20 mouse cellular contexts compared by ENCODE assay signal in the genomic region with DNA sequence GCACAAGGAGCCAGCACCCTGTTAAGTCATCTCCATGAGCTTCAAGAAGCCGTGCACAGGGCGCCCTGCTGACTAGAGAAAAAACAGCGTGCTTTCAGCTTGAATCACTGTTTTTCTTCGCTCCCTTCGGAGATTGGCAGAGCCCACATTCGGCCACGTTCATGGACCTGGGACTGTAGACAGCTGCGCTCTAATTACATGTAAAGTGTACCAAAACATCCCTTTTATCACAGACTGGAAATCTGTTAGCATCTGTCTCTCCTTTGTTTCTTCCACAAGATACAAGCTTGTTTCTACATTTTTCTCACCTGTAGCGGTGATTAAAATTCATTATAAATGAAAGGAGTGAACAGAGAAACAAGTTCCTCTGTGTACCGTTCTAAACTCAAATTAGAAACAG.
A peak's percentile ranks its signal among the peaks of the same experiment; 100 is the strongest.
DNase-seq lines count a peak whose midpoint lies in the region; ATAC-seq and TF ChIP-seq lines count a peak whose summit lies in the region.
"Had no signal": no experiment of that assay in that cellular context is flagged by ENCODE, and none has a peak within 500 bp of the region (broad histone marks: within the 10 kb centered on the region; RNA-seq: fewer than 3 reads in every experiment).

No protein-coding gene starts in this region.

- H3K4me3 ChIP-seq in gastrocnemius, adult 2 months = peak overlapping the region; percentile 3; the same call in 1 of the 2 replicates
- no peak overlapping the region for H3K4me3 ChIP-seq in embryonic facial prominence, embryonic 13.5 days
- H3K4me3 ChIP-seq in hindbrain, embryonic 14.5 days (replicated peaks; ENCODE audit: low read length) = no peak overlapping the region
- no peak overlapping the region for H3K4me3 ChIP-seq in liver, postnatal 0 days (ENCODE audit: low read depth, low read length)
- H3K4me3 ChIP-seq: heart, adult 2 months; neural tube, embryonic 12.5 days had no signal

- no peaks in the 10 kb centered on the region for H3K36me3 ChIP-seq in embryonic facial prominence, embryonic 13.5 days
- H3K36me3 ChIP-seq in hindbrain, embryonic 14.5 days (replicated peaks; ENCODE audit: control insufficient read depth, insufficient read depth) = no peaks in the 10 kb centered on the region
- no peaks in the 10 kb centered on the region for H3K36me3 ChIP-seq in liver, postnatal 0 days (replicated peaks; ENCODE audit: insufficient read depth, low read length)
- H3K36me3 ChIP-seq: neural tube, embryonic 12.5 days had no signal

- intact Hi-C loops in gastrocnemius, adult 2 months (cut with DNase I) = no loop called here

- no peaks in the 10 kb centered on the region for H3K9me3 ChIP-seq in embryonic facial prominence, embryonic 13.5 days
- H3K9me3 ChIP-seq in hindbrain, embryonic 14.5 days (ENCODE audit: control insufficient read depth, low read length) = no peaks in the 10 kb centered on the region
- no peaks in the 10 kb centered on the region for H3K9me3 ChIP-seq in liver, postnatal 0 days (ENCODE audit: low read length)
- H3K9me3 ChIP-seq: neural tube, embryonic 12.5 days had no signal

- TF ChIP-seq EP300 in liver, postnatal 0 days (IDR thresholded peaks at IDR 0.05; ENCODE audit: low read depth) = no peak

- H3K27ac ChIP-seq in gastrocnemius, adult 2 months = peak overlapping the region; percentile 25
- peak overlapping the region; percentile 23; the same call in 1 of the 2 replicates for H3K27ac ChIP-seq in embryonic facial prominence, embryonic 13.5 days
- 0 out of 2 replicates have a peak overlapping the region, but pooled peaks have one; percentile 1 for H3K27ac ChIP-seq in hindbrain, embryonic 14.5 days
- no peak overlapping the region for H3K27ac ChIP-seq in liver, postnatal 0 days (ENCODE audit: low read depth)
- H3K27ac ChIP-seq: heart, adult 2 months; neural tube, embryonic 12.5 days; stomach, postnatal 0 days had no signal

- H3K27me3 ChIP-seq in embryonic facial prominence, embryonic 13.5 days = no peaks in the 10 kb centered on the region
- no peaks in the 10 kb centered on the region for H3K27me3 ChIP-seq in hindbrain, embryonic 14.5 days (ENCODE audit: control insufficient read depth, insufficient read depth, low read length)
- no peaks in the 10 kb centered on the region for H3K27me3 ChIP-seq in liver, postnatal 0 days (ENCODE audit: insufficient read depth, low read length)
- H3K27me3 ChIP-seq: neural tube, embryonic 12.5 days had no signal

- no peak for TF ChIP-seq CTCF in gastrocnemius, adult 2 months (IDR thresholded peaks at IDR 0.05)
- TF ChIP-seq CTCF in liver, postnatal 0 days (IDR thresholded peaks at IDR 0.05; ENCODE audit: low read depth) = no peak

- H3K4me1 ChIP-seq in embryonic facial prominence, embryonic 13.5 days = peaks cover 18% of the 10 kb centered on the region
- H3K4me1 ChIP-seq in hindbrain, embryonic 14.5 days (replicated peaks; ENCODE audit: control insufficient read depth, insufficient read depth, low read length) = no peaks in the 10 kb centered on the region; the same call in none of the 2 replicates
- no peaks in the 10 kb centered on the region for H3K4me1 ChIP-seq in liver, postnatal 0 days (ENCODE audit: insufficient read depth)

- no peak for ATAC-seq in embryonic facial prominence, embryonic 13.5 days (ENCODE audit: insufficient number of reproducible peaks, insufficient read depth, low FRiP score, low TSS enrichment, low read depth)
- ATAC-seq in hindbrain, embryonic 14.5 days (ENCODE audit: low FRiP score) = no peak
- no peak for ATAC-seq in liver, postnatal 0 days
- ATAC-seq: activated CD4-positive, CD25-positive, alpha-beta regulatory T cell, adult 4 months; Patski had no signal

- WGBS in embryonic facial prominence, embryonic 13.5 days = 53% methylated on average over 10 of the region's 10 CpGs
- WGBS in hindbrain, embryonic 14.5 days = 61% methylated on average over 10 of the region's 10 CpGs
- 79% methylated on average over 10 of the region's 10 CpGs for WGBS in liver, postnatal 0 days (ENCODE audit: insufficient replicate concordance)

- H3K9ac ChIP-seq in embryonic facial prominence, embryonic 13.5 days = no peak overlapping the region
- no peak overlapping the region for H3K9ac ChIP-seq in hindbrain, embryonic 14.5 days
- H3K9ac ChIP-seq in liver, postnatal 0 days (replicated peaks) = no peak overlapping the region
- H3K9ac ChIP-seq: neural tube, embryonic 12.5 days had no signal

- DNase-seq in gastrocnemius, adult 2 months = peak; percentile 51
- no peak for DNase-seq in gastrocnemius, adult 8-10 months (ENCODE audit: low spot score in 2 of 2)
- peak; percentile 44 for DNase-seq in 3T3-L1 (ENCODE audit: low read depth, low spot score)
- DNase-seq in hindbrain, embryonic 14.5 days (ENCODE audit: low spot score) = no peak
- no peak for DNase-seq in liver, postnatal 0 days
- DNase-seq in right cerebral cortex, postnatal 36 days (ENCODE audit: low spot score in 2 of 2) = no peak
- DNase-seq in lung, postnatal 10 days = no peak
- DNase-seq: B cell, adult 2 months; cerebellum, postnatal 10 days; gastrocnemius, postnatal 10 days; heart, adult 2 months; kidney, adult 8-10 months; kidney, postnatal 36 days; layer of hippocampus, adult 9-11 months; right cerebral cortex, postnatal 25 days had no signal

- H3K4me2 ChIP-seq in embryonic facial prominence, embryonic 13.5 days = no peak overlapping the region
- no peak overlapping the region for H3K4me2 ChIP-seq in hindbrain, embryonic 14.5 days (replicated peaks)
- no peak overlapping the region for H3K4me2 ChIP-seq in liver, postnatal 0 days (ENCODE audit: low read depth, low read length)
- H3K4me2 ChIP-seq: neural tube, embryonic 12.5 days had no signal

Comparison
In these comparisons a context has a peak if more than half of its experiments do, and no peak if none do; other contexts are left out.
1. DNase-seq: peak in gastrocnemius, adult 2 months (single experiment) and 3T3-L1 (single experiment); none in gastrocnemius, adult 8-10 months (0 of 2), hindbrain, embryonic 14.5 days (single experiment), liver, postnatal 0 days (single experiment), right cerebral cortex, postnatal 36 days (0 of 2) and lung, postnatal 10 days (single experiment).